Mouse (Mus musculus) cortical plate, adult 2 months (tissue): ENCODE data around the gene Sirt3.

Source experiments
- CTCF ChIP-seq: fragments of 200-500 bp; IDR thresholded peaks from 2 replicates; pipeline ENCODE4 v1.5.1; 2011; ENCODE audit warnings: mild to moderate bottlenecking, control low read depth, low read length; ENCODE audit not compliant: insufficient read depth; ENCODE audit errors: extremely low read depth
- POLR2A ChIP-seq: fragments of 200-500 bp; IDR thresholded peaks from 2 replicates; pipeline ENCODE4 v1.6.1; 2011; ENCODE audit warnings: mild to moderate bottlenecking, low read length, control low read depth; ENCODE audit not compliant: insufficient read depth; ENCODE audit errors: extremely low read depth

DNA sequence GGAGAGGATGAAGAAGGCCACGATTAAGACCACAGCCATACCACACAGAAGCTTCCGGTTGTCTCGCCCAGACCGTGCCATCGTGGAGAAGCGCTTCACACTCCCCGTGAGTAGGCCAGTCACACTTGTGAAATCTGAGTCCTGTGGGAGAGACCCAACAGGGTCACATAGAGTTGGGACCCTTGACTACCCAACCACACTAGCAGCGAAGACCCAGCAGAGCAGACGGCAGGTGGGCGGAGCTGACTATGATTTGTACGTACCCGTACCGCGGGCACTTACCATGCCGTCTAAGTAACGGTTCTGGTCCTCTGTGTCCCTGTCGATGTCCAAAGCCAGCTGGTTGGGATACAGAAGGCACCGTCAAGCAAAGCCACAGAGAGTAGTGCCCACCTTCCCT lies 27.6 kb downstream of the Sirt3 start:
- TF ChIP-seq CTCF, result no peak
- TF ChIP-seq POLR2A, result no peak
